Mouse (Mus musculus) forebrain, embryonic 11.5 days (tissue): ENCODE measurements around the gene 1110008P14Rik. TPM values are rescaled to one million over a fixed set of nuclear protein-coding genes. Genes with fewer than 3 reads are reported as not detected.

Experiments used
- ATAC-seq: fragments of 200-750 bp; cut with Nextera tagmentation; replicated peaks from 2 replicates; pipeline ENCODE4 v1.8.0; 2017; ENCODE audit warnings: moderate TSS enrichment; ENCODE audit not compliant: low FRiP score
- DNase-seq: peaks from one replicate; pipeline ENCODE4 v3.0.0-alpha.2; 2017; ENCODE audit warnings: low spot score
- H3K27ac ChIP-seq: fragments of 300-500 bp; sonication (generic); 2 replicates; pipeline ENCODE4 v1.5.1; 2014; ENCODE audit warnings: low read depth, low read length
- H3K27me3 ChIP-seq: fragments of 300-500 bp; sonication (generic); 2 replicates; pipeline ENCODE4 v1.6.1; 2014; ENCODE audit warnings: mild to moderate bottlenecking, low read length, mixed read lengths; ENCODE audit not compliant: control insufficient read depth, insufficient read depth
- H3K36me3 ChIP-seq: fragments of 300-500 bp; sonication (generic); 2 replicates; pipeline ENCODE4 v1.6.1; 2014; ENCODE audit warnings: mild to moderate bottlenecking, low read length, moderate library complexity, mixed read lengths; ENCODE audit not compliant: control insufficient read depth, insufficient read depth
- H3K4me1 ChIP-seq: fragments of 300-500 bp; sonication (generic); replicated peaks from 2 replicates; pipeline ENCODE4 v1.6.1; 2014; ENCODE audit warnings: low read length, mixed read lengths; ENCODE audit not compliant: control insufficient read depth, insufficient read depth
- H3K4me2 ChIP-seq: fragments of 300-500 bp; sonication (generic); 2 replicates; pipeline ENCODE4 v1.6.1; 2014; ENCODE audit warnings: low read depth, mild to moderate bottlenecking, low read length, moderate library complexity, mixed read lengths; ENCODE audit not compliant: severe bottlenecking
- H3K4me3 ChIP-seq: fragments of 300-500 bp; sonication (generic); 2 replicates; pipeline ENCODE4 v1.5.1; 2014; ENCODE audit warnings: low read depth, low read length
- H3K9ac ChIP-seq: fragments of 300-500 bp; sonication (generic); 2 replicates; pipeline ENCODE4 v1.6.1; 2014; ENCODE audit warnings: low read length
- H3K9me3 ChIP-seq: fragments of 300-500 bp; sonication (generic); 2 replicates; pipeline ENCODE4 v1.6.1; 2016; ENCODE audit warnings: low read length, mixed read lengths; ENCODE audit not compliant: control insufficient read depth
- WGBS: fragments of 180-500 bp; shearing (Covaris S2); extraction: QIAGEN DNeasy Blood & Tissue Kit; methylation state at CpG from one replicate; pipeline ENCODE4 v1.1.7; 2014; 5-methylcytosine and 5-hydroxymethylcytosine counted together
- polyA plus RNA-seq: library from polyadenylated mRNA; unstranded; fragments of >200 nt; fragmentation: Nextera tagmentation; extraction: Ambion mirVana; gene quantifications from 2 replicates; pipeline ENCODE4 v1.2.1, GENCODE M21; 2014

Gene 1110008P14Rik
- polyA plus RNA-seq, 1 experiment from 2014 or later = 37.7 TPM

- Histone ChIP-seq H3K4me1 (peaks cover 28% of the 10 kb centered on the region), H3K27me3 (no peaks in the 10 kb centered on the region), H3K9ac (peak overlapping the region; percentile 48), H3K36me3 (no peaks in the 10 kb centered on the region; the same call in 1 of the 2 replicates), H3K4me2 (peak overlapping the region; percentile 65), H3K27ac (peak overlapping the region; percentile 62), H3K9me3 (no peaks in the 10 kb centered on the region), H3K4me3 (peak overlapping the region; percentile 29)
- ATAC-seq = peak; percentile 84
- WGBS = 1% methylated on average over 14 of the region's 14 CpGs
- peak; percentile 70 for DNase-seq
Measured at GRCm38 (mm10) chr2:32423481-32424331, 42.0 kb upstream of the 1110008P14Rik start.

- WGBS = 98% methylated on average over 6 of the region's 6 CpGs
- Histone ChIP-seq H3K9ac (no peak overlapping the region), H3K4me3 (no peak overlapping the region), H3K36me3 (no peaks in the 10 kb centered on the region; the same call in 1 of the 2 replicates), H3K4me2 (no peak overlapping the region), H3K9me3 (no peaks in the 10 kb centered on the region), H3K27me3 (no peaks in the 10 kb centered on the region), H3K4me1 (peaks cover 22% of the 10 kb centered on the region), H3K27ac (no peak overlapping the region)
- DNase-seq = no peak
- ATAC-seq = no peak
Measured at GRCm38 (mm10) chr2:32421851-32422251, 40.1 kb upstream of the 1110008P14Rik start.

GRCm38 (mm10) chr2:32420647-32421046 lies 38.9 kb upstream of the 1110008P14Rik start:
- DNase-seq (no peak), ATAC-seq (no peak)
- H3K27ac ChIP-seq = no peak overlapping the region
- no peaks in the 10 kb centered on the region for H3K27me3 ChIP-seq
- peaks cover 22% of the 10 kb centered on the region for H3K4me1 ChIP-seq
- H3K9me3 ChIP-seq = no peaks in the 10 kb centered on the region
- H3K4me3 ChIP-seq = no peak overlapping the region
- H3K4me2 ChIP-seq = no peak overlapping the region
- peaks cover 4% of the 10 kb centered on the region for H3K36me3 ChIP-seq
- H3K9ac ChIP-seq = no peak overlapping the region
- 87% methylated on average over 6 of the region's 6 CpGs for WGBS

GRCm38 (mm10) chr2:32420066-32420608 lies 38.4 kb upstream of the 1110008P14Rik start:
- no peaks in the 10 kb centered on the region for H3K9me3 ChIP-seq
- DNase-seq (no peak), ATAC-seq (no peak)
- peaks cover 4% of the 10 kb centered on the region for H3K36me3 ChIP-seq
- no peak overlapping the region for H3K9ac ChIP-seq
- no peaks in the 10 kb centered on the region for H3K27me3 ChIP-seq
- H3K4me3 ChIP-seq = no peak overlapping the region
- 86% methylated on average over 12 of the region's 12 CpGs for WGBS
- peaks cover 22% of the 10 kb centered on the region for H3K4me1 ChIP-seq
- H3K27ac ChIP-seq = no peak overlapping the region
- H3K4me2 ChIP-seq = no peak overlapping the region

GRCm38 (mm10) chr2:32419359-32419758 lies 37.6 kb upstream of the 1110008P14Rik start:
- Histone ChIP-seq H3K27me3 (no peaks in the 10 kb centered on the region), H3K4me2 (no peak overlapping the region), H3K4me3 (no peak overlapping the region), H3K36me3 (peaks cover 4% of the 10 kb centered on the region), H3K27ac (no peak overlapping the region), H3K9me3 (no peaks in the 10 kb centered on the region), H3K9ac (no peak overlapping the region), H3K4me1 (peaks cover 16% of the 10 kb centered on the region)
- DNase-seq = no peak
- ATAC-seq = no peak
- 93% methylated on average over 3 of the region's 3 CpGs for WGBS

- Histone ChIP-seq H3K9me3 (no peaks in the 10 kb centered on the region), H3K9ac (no peak overlapping the region), H3K27ac (no peak overlapping the region), H3K4me2 (no peak overlapping the region), H3K36me3 (peaks cover 4% of the 10 kb centered on the region), H3K27me3 (no peaks in the 10 kb centered on the region), H3K4me3 (no peak overlapping the region), H3K4me1 (peaks cover 9% of the 10 kb centered on the region; the same call in 1 of the 2 replicates)
- DNase-seq (no peak), ATAC-seq (no peak)
- WGBS = 83% methylated on average over 12 of the region's 12 CpGs
Measured at GRCm38 (mm10) chr2:32418430-32419151, 36.9 kb upstream of the 1110008P14Rik start.

- Histone ChIP-seq H3K4me1 (no peaks in the 10 kb centered on the region; the same call in 1 of the 2 replicates), H3K27me3 (no peaks in the 10 kb centered on the region), H3K36me3 (peaks cover 4% of the 10 kb centered on the region), H3K4me3 (no peak overlapping the region), H3K27ac (no peak overlapping the region), H3K9me3 (no peaks in the 10 kb centered on the region), H3K4me2 (no peak overlapping the region), H3K9ac (no peak overlapping the region)
- DNase-seq (no peak), ATAC-seq (no peak)
- WGBS = 91% methylated on average over 8 of the region's 8 CpGs
Measured at GRCm38 (mm10) chr2:32417486-32417885, 35.7 kb upstream of the 1110008P14Rik start.

GRCm38 (mm10) chr2:32416556-32416955 lies 34.8 kb upstream of the 1110008P14Rik start:
- no peaks in the 10 kb centered on the region for H3K9me3 ChIP-seq
- no peak for DNase-seq
- 90% methylated on average over 2 of the region's 2 CpGs for WGBS

More at GRCm38 (mm10) chr2:32416556-32416955, 34.8 kb upstream of the 1110008P14Rik start:
- Histone ChIP-seq H3K4me2 (no peak overlapping the region), H3K27ac (no peak overlapping the region), H3K9ac (no peak overlapping the region), H3K4me1 (no peaks in the 10 kb centered on the region), H3K4me3 (no peak overlapping the region), H3K27me3 (no peaks in the 10 kb centered on the region), H3K36me3 (peaks cover 4% of the 10 kb centered on the region)
- ATAC-seq = no peak
